Mouse (Mus musculus) monocyte, adult 5-6 weeks (primary cell): ENCODE measurements around the gene Ptcra. TPM values are rescaled to one million over a fixed set of nuclear protein-coding genes. Genes with fewer than 3 reads are reported as not detected.
"Not testable (repeated sequence)": the region's sequence is repeated elsewhere in the genome, so short reads cannot be mapped to it uniquely, and the experiment has no call there.

Experiments used
- ATAC-seq: fragments of 153-309, 156-312 bp; replicated peaks from 2 replicates; pipeline ENCODE4 v1.8.0; 2017; ENCODE audit warnings: mild to moderate bottlenecking; ENCODE audit not compliant: low TSS enrichment, insufficient number of reproducible peaks, severe bottlenecking, poor library complexity, low FRiP score
- total RNA-seq: library from RNA; stranded (forward); fragments of 200-1000, 200-491, 200-594 nt; gene quantifications from 3 replicates; pipeline ENCODE4 v1.2.3, GENCODE M21; 2017

Ptcra gene
- total RNA-seq: 0.38 TPM in 1 of 3 replicates, not detected in the others

DNA sequence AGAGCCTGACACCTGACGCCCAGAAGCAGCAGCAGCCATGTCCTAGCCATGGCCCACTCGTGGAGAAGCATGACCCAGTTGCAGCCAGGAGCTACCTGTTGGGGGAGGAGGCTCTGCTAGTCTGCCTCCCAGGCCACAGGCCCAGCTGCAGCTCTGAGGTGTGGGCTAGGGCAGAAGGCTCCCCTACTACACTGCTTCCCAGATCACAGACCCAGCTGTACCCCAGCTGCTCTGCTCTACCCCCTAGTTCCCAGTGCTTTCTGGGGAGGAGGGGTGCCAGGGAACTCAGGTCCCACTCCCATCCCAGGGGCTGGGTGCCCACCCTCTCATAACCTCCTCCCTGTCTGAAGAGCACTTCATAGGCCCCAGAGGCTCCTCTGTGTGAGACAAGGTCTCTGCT, at the start of gene Ptcra:
Gene Ptcra, minus strand, starts transcription at position 169 of the 400 bp plus-strand sequence.
- ATAC-seq: no peak

- no peak for ATAC-seq
Measured at GRCm38 (mm10) chr17:46812442-46812841, 48.9 kb upstream of the Ptcra start.

DNA sequence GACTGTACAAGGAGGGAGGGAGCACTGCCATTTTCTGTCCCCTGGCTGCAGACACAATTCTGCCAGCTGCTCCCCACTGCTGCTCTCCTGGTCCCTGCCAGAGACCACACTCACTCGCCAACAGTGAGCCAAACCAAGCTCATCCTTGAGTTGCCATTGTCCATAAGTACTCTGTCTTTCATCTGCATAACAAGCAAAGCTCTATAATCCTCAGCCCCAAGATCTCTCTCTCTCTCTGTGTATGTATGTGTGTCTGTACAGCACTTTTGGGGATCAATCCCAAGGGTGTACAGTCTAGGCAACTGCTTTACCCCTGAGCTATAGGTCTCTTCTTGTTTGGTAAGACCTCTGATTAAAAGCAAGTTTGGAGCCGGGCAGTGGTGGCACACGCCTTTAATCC, 47.2 kb upstream of the Ptcra start:
- no peak for ATAC-seq

DNA sequence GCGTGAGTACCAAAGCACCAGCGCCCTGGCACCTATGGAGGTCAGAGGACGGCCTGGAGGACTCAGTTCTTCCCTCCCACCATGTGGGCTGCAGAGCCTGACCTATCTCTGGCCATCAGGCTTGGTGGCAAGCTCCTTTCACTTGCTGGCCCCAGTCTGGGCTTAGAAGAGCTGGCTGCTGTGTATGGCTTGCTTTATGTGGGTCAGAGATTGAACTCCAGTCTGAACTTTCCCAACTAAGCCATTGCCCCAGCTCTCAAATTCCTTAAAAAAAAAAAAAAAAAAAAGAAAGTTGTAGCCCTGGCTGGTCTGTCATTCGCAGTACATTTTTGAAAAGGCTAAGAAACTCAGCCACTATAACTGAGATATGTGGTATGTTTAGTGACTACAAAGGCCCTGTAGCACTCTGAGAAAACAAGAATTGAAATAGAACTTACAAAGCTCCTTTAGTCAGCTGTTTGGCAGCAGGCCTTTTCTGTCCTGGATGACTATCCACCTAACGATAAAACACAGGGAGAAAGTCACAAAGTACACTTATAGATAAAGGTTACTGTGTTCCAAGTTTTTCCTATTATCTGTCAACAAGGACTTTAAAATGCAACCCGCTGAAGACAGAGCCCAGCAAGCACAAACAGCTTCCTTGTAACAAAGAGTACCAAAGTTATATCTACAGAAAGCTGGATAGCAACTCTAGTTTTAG, 45.8 kb upstream of the Ptcra start:
- ATAC-seq: no peak

GRCm38 (mm10) chr17:46808376-46808775, 44.9 kb upstream of the Ptcra start:
- no peak for ATAC-seq

DNA sequence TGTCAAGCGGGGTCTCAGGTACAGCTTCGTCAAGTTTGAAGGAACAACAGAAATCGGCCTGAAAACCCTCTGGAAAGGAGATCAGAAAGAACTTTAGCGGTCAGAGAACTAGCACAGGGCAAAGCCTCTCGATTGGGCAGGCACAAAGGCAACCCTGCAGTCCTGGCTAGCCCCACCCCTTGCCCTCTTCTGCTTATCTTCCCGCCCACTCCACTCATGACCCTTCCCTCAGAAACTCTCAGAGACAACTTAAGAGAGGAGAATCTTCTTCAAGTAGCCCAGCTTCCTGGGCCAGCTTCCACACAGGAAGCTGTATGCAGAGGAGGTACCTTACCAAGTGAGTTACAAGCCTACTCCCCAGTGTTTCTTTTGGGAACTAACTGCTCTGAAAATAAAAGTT, 38.2 kb upstream of the Ptcra start:
- no peak for ATAC-seq

DNA sequence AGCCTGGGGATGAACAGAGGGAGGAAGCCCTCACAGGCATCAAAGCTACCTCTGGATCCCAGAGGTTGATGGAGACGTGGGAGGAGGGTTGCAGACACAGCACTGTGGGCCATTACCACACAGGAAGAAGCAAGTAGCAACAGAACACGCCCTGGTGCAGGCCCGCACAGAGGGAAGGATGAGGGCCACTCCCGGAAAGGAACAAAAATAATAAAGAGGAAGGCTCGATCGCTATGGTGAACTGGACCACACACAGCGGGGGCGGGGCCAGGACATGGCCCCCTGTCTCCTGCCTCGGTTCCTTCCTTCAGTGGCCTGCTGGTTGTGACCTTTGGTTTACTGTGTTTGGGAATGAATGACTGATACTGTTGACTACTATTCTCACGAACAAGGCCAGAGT, 36.2 kb upstream of the Ptcra start:
- peak; percentile 66 for ATAC-seq

DNA sequence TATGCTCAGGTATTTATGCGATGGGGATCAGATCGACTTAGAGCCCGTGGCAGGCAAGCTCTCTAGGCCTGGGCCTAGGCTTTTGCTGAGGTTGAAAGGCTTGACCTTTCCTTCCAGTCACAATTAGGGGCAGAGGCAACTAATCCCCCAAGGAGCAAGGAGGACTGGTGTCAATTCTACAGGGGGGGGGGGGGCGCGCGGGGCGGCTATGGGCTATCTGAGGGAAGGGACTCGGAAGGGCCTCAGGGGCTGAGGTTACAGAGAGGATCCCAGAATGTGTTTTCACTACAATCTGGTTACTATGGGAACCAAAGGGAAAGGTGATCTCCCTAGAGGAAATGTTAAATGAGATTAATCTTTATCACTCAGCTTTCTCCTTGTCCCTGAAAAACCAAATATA, 33.9 kb upstream of the Ptcra start:
- ATAC-seq: no peak

- ATAC-seq: no peak
Measured at GRCm38 (mm10) chr17:46796743-46797142, 33.2 kb upstream of the Ptcra start.

GRCm38 (mm10) chr17:46792963-46793362, 29.5 kb upstream of the Ptcra start:
- ATAC-seq: no peak

DNA sequence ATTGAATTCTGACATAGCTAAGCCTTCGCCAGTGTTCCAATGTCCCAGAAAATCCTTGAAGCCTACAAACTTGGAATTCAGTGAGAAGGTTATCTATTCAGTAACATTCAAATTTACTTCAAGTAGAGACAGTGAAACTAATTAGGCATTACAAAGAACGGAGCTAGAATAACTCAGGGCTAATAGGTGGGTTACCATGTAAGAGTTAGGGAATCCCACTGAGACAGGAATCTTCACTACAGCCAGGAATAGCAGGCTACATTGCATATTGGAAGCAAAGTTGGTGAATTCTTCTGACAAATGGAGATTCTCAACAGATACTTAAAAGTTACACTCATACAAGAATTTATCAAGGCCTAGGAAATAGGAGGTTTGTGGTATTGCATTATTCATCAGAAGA, 24.5 kb upstream of the Ptcra start:
- not testable (repeated sequence) for ATAC-seq

- no peak for ATAC-seq
Measured at GRCm38 (mm10) chr17:46786952-46787351, 23.4 kb upstream of the Ptcra start.

GRCm38 (mm10) chr17:46783222-46783565, 19.7 kb upstream of the Ptcra start:
- ATAC-seq: no peak; the same call in 1 of the 2 replicates

DNA sequence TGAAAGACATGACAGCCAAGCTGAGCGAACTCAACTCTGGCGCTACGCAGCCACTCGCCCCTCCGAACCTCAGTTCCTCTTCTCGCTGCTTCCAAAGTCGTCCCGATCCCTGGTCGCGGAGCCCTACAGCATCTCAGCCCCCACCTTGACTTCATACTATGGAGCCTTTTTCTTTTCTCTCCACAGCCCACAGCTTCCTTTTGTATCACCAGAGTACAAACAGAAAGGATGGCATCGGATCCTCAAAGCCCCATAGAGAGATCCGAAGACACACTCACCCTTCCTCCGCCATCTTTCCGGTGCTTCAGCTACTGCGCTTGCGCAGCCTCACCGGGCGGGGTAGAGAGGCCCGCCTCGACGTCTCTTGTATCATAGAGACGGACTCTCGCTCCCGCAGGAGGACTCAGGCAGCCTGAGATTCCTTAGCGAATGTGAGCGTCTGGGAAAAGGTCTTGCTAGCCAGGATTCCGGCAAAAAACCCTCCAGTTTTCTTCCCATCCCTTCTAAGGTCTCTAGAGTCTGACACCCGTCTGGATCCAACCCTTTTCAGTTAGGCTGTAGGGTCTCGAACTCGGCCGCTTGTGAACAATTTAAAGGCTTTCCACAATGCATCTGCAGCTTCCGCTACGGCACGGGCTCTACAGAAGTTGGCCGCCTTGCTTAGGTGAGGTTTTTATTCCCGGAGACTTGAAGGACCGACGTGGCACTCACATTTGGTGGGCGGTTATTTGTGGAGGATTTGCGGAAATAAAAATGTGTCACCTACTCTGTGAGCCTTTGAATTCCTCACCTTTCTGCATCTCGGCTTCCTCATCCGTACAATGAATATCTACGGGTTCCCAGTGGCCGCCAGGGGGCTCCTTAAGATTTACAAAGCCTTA, 19.1 kb upstream of the Ptcra start, which contains the start of gene Rpl7l1:
Gene Rpl7l1, minus strand, starts transcription at position 332 of the 881 bp plus-strand sequence.
- ATAC-seq: peak; percentile 95

DNA sequence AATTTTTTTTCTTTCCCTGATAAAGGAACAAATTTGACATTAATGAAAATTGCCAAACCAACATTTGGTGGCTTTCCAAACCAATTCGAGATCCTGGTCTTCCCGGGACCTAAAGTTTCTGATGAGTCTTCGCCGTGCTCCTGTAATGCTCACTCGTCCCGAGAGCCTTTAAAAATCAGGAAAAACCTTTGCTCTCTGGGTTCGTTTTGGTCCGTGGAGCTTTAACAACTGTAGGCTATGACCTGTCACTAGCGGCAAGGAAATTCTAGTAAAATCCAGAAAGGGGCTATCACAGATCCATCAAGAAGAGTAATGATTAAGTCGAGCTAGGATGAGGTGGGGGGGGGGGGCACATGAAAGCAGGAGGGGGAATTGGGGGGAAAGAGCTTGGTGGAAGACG, 18.4 kb upstream of the Ptcra start:
- no peak for ATAC-seq

- no peak for ATAC-seq
Measured at GRCm38 (mm10) chr17:46776087-46776486, 12.6 kb upstream of the Ptcra start.

DNA sequence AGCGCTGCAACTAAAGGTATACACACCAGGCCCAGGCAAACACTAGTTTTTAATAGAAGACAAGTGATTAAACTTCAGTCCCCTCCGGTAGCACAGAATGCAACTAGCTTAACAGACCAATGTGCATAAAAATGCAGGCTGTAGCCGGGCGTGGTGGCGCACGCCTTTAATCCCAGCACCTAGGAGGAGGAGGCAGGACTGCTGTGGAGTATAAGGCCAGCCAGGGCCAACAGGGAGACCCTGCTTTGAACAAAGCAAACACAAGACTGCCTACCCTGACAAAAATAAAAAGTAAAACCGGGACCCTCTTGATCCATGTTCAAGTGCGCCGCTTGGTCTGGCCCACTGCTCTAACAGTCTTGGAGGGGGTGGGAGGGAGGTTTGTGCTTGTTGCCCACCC, 11.6 kb upstream of the Ptcra start:
- no peak for ATAC-seq

DNA sequence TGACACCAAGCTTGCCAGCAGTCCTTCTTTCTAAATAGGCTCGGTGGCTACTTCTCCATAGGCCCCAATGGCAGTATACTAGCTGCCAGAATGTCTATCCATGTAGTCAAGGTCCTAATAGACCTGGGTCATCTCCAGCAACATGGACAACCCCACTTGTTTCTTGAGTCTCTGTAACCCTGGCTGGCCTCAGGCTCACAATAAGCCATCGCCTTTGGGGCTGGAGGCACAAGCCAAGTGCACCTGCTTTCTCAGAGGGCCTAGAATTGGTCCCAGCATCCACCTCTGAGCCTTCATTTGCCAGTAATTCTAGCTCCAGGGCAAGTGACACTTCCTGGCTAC, 10.6 kb upstream of the Ptcra start:
- ATAC-seq: no peak

DNA sequence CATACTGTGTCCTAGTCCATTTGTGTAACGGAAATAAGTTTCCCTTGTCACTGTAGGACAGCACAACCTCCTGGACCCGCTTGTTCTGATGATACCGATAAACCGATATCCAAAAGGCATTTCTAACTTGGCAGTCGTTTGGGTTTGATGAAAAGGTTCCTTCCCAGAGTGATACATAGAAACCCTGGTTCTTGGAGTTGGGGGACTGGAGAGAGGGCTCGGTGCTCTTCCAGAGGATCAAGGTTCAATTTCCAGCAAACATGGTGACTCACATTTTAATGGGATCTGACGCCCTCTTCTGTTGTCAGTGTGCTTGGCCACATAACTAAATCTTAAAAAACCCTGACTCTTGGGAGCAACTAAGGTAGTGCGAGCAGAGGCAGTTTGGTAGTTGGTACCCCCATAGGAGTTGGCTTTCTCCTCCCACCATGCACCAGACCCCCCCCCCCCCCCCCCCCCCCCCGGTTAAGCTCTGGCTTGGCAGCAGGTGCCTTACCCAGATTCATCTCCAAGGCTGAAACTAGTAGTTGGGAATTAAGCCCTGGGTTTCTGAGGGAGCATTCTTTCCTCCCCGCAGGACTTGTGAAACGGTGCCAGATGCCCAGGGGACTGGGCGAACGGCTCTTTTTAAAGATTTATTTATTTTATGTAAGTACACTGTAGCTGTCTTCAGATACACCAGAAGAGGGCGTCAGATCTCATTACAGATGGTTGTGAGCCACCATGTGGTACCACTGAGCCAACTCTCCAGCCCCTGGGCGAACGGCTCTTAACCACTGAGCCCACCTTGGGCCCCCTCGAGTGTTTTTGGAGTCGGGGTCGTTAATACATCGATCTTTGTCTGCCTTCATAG, 10.0 kb upstream of the Ptcra start:
- no peak for ATAC-seq
